Mouse (Mus musculus) cortical plate, adult 2 months (tissue): Measurements from ENCODE around the gene Utp14b.

Experiments used
- CTCF ChIP-seq: fragments of 200-500 bp; IDR thresholded peaks from 2 replicates; pipeline ENCODE4 v1.5.1; 2011; ENCODE audit warnings: mild to moderate bottlenecking, control low read depth, low read length; ENCODE audit not compliant: insufficient read depth; ENCODE audit errors: extremely low read depth
- POLR2A ChIP-seq: fragments of 200-500 bp; IDR thresholded peaks from 2 replicates; pipeline ENCODE4 v1.6.1; 2011; ENCODE audit warnings: mild to moderate bottlenecking, low read length, control low read depth; ENCODE audit not compliant: insufficient read depth; ENCODE audit errors: extremely low read depth

GRCm38 (mm10) chr1:78665954-78666499 lies 8.2 kb downstream of the Utp14b start:
- TF ChIP-seq CTCF = no peak
- no peak for TF ChIP-seq POLR2A
